Mouse (Mus musculus) left cerebral cortex, adult 9 months (tissue): Measurements from ENCODE around the gene Khdc1c.
"Not testable (repeated sequence)": the region's sequence is repeated elsewhere in the genome, so short reads cannot be mapped to it uniquely, and the experiment has no call there.

Source experiments
- DNase-seq, 2 experiments: peaks; one replicate each; pipeline ENCODE4 v3.0.0; 2022; ENCODE audit warnings: low spot score in 2 of 2

The Khdc1c gene

DNA sequence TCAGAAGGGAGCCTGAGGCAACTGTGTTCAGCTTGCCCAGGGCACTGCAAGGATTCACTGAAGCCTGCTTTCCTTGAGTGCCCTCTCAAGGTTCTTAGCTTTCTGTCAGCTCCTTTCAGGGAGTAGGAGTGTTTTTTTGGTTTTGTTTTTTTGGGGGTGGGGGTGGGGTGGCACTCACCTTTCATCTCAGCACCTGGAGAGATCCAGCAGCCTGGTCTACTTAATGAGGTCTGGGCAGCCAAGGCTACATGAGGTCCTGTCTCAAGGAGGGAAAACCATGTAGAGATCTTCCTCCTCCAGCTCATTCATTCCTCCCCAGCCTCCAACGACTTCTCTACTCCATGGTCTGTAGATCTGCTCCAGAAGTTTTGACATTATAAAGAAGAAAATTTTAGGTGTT lies at the start of gene Khdc1c:
TSS of gene Khdc1c (plus strand) at position 301 of the 400 bp plus-strand sequence.
- DNase-seq: not testable (repeated sequence)

DNA sequence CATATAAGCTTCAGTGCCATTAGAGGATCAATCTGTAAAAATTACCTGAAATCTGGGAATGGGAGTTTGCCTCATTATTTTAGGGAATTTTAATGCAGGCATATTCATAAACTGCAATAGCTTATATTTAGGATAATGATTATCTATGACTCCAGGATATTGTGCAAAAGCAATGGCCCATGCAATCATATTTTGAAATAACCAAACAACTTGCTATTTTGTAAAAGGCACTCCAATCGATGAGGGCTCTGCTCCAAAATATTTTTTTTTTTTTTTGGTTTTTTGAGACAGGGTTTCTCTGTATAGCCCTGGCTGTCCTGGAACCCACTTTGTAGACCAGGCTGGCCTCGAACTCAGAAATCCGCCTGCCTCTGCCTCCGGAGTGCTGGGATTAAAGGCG lies 47.9 kb upstream of the Khdc1c start:
- not testable (repeated sequence) for DNase-seq

DNA sequence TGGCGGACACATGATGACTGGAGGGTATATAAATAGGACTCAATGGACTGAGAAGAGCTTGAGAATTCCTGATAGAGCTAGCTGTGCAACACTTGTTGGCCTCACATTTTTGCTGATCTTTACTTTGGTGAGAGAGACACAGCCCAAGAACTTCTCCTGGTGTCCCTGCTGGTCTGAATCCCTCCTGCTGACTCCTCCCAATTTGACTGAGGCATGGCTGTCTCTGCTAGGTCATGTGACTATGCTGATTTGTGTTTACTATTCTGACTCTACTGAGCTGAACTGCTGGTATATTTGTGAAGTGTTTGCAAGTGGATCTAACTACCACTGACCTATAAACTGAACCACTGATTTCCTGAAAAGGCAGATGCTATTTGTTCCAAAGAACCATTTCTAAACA lies 46.5 kb upstream of the Khdc1c start:
- no peak for DNase-seq

DNA sequence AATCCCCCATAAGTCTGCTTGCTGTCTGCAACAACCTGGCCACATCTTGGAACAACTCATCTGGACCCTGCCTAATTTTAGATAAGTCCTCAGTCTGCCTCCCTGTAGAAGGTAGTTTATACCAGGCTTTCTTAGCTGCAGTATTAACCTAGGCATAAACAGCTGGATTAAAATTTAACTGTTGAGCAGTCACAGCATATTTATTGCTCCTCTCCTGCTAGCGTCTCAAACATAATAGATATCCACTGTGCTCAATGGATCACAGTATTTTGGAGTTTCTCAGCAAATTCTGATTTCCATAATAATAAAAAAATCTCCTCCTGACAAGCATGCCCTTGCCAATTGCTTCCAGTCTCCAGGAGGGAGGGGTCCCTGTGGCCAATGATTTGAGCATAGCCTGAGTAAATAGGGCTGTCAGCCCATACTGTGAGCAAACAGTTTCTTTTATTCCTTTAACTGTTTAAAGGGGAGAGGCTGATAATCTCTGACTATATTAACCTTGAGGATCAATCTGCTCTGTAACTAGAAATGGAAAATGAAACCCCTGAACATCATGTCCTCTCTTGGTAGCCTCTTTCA lies 44.0 kb upstream of the Khdc1c start:
- no peak for DNase-seq

DNA sequence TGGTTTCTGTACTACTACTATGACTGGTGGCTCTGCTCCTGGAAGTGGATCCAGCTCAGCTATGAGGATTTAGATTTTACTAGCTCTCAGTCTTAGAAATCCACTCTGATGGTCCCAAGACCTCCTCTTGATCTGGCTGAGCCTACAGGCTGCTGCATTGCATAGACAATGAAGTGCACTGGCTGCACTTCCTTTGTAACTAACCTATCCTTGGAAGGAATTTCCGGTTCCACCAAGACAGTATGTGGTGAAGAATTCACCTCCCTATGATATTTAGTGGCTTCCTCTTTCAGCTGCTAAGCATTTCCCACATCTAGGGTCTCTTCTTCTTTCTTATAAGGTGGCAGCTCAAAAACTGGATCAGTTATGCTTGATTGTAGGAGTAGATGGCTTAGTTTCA lies 43.5 kb upstream of the Khdc1c start:
- no peak for DNase-seq

DNA sequence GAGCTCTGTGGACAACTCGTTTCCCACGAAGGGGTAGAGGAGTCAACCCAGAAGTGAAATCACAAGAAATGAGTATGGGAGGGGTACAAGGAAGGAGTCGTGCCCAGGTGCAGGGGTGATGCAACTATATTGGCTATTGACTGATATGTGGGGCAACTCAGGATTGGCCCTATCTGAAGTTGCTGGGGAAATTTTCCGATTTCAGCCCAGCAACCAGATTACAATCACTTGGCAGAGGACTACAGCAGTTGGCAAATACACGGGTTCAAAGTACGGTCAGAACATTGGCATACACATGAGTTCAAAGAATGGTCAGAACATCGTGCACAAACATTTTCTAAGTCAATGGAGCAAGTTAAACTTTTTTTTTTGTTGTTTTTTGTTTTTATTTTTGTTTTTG lies 41.4 kb upstream of the Khdc1c start:
- no peak for DNase-seq

DNA sequence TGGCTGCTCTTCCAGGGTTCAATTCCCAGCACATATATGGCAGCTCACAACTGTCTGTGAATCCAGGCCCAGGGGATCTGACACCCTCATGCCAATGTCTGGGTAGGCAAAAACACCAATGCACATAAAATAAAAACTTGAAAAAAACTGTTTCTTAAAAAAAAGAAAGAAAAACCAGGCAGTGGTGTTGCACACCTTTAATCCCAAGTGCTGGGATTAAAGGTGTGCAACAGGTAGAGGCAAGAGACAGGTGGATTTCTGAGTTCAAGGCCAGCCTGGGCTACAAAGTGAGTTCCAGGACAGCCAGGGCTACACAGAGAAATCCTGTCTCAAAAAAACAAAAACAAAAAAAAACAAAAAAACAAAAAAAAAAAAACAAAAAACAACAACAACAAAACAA lies 37.0 kb upstream of the Khdc1c start:
- not testable (repeated sequence) for DNase-seq

DNA sequence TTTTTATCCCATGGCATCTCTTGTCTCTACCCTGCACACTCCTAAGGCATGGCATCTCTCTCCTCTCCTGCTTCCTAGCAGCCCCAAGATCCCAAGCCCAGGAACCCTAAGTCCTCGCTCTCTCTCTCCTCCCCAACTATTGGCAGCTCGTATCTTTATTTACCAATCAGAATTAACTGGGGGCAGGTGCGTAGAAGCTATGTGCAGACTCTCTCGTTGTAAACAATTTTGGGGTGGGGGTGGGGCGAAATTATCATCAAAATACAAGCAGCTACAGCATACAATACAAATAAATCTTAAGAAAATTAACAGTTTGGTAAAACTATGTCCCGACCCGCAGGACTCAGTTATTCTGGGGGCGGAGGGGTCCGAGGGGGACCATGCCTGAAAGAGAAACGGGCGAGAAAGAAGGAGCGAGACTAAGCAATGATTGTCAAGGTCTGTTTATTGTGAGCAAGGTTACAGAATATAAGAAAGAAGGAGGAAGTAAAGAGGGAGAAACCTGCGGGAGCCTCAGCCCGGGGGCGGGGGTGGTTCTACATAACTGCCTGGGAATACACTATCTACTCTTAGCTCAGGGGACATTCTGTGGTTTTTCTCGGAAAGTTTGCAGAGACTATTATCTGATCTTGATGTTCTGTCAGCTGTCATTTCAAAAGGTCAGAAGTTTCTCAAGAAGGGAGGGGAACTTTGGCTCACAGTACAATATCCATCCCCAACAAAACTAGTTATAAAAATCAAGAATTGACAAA lies 34.7 kb upstream of the Khdc1c start:
- no peak for DNase-seq

DNA sequence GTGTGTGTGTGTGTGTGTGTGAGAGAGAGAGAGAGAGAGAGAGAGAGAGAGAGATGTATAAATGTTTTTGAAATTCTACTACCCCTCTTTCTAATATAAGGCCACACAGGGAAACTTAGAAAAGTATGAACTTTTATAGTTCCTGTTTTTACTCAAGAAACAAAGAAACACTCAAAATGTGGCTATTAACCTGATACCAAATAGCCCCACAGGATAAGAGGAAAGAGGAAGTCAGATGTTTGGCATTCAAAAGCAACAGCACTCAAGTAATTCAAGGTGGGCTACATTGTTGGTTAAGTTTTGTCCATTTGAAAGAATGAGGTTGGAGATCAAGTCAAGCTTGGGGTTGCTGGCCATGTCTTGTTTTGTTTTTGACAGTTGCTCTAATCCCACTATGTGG lies 32.3 kb upstream of the Khdc1c start:
- DNase-seq: no peak

DNA sequence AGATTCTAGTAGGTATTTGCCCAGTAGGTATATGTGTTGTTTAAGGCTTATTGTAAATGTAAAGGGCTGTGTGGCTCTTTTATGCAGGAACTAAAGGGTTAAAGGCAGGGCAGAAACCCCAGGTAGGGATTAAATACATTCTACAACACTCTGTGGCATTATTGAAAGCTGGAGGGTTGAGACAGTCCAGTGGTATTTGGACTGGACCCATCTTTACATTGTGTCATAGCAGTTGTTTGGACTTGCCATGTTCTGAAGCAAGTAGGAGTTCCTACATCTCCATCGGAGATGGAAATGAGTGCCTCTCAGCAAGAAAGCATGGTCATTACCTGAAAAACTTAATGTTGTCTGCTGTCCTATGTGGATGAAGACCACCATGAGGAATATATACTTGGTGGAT lies 27.4 kb upstream of the Khdc1c start:
- no peak for DNase-seq

DNA sequence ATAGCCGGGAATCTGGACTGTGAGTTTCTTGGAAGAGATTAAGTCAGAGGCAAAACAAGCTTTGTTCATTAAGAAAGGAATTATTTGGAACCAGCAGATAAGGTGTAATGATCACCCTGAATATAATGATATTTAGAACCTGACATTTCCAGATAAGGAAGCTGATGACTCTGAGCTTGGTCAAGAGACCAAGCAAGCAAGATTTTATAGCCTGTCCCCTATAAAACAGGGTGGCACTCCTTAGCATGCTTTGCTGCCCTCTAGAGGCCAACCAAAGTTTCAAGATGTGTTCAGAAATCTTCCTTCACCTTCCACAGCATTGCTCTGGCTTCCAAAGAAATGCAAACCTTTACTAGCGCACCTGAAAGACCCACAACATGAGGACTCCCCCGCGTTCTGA lies 23.9 kb upstream of the Khdc1c start:
- DNase-seq: peak; percentile 8 to 55

DNA sequence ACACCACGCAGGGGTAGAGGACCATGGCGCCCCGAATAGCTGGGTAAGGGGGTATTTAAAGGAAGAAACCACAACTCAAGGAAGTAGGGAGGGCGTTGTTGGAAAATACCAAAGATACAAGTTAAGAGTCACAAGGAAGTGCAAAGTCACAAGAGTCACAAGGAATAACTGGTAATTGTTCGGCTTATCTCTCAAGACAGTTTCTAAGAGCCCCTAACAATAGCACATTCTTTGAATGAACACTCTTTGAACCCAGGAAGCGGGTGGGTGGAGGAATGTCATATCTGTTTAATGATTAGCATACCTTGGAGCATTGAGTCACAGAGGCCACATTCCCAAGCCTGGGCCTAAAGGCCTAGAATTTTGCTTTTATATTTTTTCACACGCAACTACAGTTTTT lies 23.4 kb upstream of the Khdc1c start:
- DNase-seq: not testable (repeated sequence)

DNA sequence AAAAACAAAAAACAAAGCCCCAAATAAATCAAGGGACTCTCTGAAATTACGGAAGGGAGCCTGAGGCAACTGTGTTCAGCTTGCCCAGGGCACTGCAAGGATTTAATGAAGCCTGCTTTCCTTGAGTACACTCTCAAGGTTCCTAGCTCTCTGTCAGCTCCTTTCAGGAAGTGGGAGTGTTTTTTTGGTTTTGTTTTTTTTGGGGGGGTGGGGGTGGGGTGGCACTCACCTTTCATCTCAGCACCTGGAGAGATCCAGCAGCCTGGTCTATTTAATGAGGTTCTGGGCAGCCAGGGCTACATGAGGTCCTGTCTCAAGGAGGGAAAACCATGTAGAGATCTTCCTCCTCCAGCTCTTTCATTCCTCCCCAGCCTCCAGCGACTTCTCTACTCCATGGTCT lies 18.8 kb upstream of the Khdc1c start, which contains the start of gene Khdc1a:
TSS of gene Khdc1a (plus strand) at position 301 of the 400 bp plus-strand sequence.
- DNase-seq: no peak

DNA sequence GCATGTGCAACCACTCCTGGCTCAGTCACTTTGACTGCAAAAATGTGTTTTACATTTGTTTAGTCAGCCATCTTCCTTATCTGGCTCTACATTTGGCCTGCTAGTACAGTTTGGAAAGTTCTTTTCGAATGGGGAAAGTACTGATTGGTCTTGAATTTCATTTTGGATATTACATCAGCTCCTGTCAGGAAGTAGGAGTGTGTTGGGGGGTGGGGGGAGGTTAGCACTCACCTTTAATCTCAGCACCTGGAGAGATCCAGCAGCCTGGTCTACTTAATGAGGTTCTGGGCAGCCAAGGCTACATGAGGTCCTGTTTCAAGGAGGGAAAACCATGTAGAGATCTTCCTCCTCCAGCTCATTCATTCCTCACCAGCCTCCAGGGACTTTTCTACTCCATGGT lies 15.1 kb downstream of the Khdc1c start, which contains the start of gene Khdc1b:
TSS of gene Khdc1b (plus strand) at position 301 of the 400 bp plus-strand sequence.
- DNase-seq: no peak

DNA sequence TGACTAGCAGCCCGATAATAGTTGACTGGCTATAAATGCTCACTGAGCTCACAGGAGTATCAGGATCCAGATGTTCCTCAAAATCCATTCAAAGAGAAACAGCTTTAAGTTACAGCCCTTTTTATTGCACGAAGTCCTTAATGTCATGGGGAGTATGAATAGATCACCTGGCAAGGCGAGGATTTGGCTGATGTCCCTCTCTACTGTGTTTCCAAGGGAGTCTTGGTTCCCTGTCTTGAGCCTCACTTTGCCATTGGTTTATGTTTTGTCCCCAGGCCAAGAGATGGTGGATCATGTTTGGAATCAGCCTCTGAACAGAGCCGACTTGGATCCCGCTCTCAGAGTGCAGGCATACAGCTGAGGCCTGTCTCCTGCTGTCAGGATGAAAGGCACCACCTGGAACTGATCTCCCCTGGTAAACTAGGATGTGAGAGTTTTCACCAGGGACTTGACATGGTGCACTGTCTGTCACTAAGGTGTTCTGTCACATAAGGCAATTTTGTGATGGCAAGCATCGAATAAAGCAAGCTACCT lies 23.1 kb downstream of the Khdc1c start:
- no peak for DNase-seq

DNA sequence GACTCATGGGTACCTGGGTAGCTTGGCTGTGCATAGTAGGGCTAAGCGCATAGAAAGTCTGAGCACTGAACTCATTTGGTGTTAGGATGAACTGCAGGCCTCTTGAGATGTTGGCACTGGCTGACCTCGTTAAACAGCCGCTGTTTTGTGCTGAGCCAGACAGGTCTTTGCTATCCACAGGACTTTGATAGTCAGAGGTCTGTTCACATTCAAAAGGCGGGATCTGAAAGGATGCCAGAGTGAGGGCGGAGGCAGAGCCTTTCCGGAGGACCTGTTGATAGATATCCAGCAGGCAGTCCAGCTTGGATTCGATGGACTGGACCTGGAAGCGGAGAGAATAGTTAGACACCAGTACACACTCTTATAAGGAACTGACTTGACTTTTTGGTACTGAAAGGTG lies 34.7 kb downstream of the Khdc1c start:
- DNase-seq: no peak

DNA sequence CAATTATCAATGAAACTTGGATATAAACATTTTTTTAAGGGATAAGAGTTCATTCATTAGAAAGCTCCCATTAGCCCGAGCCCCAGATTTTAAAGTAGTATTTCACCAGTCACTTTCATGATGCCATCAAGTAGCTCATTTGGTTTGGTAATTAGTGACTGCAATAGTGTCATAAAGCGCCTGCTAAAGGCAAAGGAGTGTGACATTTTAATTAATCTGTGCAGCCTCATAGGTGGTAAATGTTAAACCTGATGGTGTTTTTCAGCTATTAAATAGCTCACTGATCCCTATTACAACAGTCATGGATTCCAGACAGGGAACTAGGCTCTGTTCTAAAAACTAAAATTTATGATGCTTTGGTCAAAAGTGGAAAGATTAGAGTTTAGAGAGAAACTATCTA lies 39.1 kb downstream of the Khdc1c start:
- DNase-seq: no peak

DNA sequence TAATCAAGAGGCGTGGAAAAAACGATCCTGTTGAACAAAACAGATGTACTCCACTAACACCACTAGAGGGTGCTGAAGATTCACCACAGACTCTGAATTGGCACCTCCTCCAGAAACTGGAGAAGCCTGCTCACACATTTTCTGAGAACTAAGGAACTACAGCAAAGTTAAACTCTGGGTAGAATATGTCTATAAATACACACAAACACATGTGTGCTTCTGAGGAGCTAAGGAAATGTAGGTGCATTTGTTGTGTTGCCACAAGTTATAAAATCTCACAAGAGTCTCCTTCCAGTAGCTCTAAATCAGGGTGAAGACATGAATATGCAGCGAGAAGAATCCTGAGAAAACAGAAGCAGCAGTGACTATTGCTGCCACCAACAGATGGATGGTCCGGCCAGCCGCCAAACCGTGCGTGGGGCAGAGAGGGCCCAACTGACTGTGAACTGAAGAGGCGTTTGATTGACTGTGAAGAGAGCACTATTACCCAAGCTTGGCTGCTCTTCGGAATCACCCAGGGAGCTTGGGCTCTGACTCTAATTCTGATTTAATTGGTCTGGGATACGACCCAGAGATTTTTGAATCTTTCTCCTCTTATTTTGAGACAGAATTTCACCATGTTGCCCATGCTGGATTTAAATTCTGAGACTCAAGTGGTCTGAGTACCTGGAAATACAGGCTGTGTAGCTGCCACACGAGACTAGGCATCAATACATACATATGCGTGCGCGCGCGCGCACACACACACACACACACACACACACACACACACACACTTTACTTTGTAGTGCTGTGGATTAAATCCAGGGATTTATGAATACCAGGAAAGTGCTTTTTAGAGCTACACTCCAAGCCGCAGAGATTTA lies 43.4 kb downstream of the Khdc1c start:
- DNase-seq: peak; percentile 75 to 85

DNA sequence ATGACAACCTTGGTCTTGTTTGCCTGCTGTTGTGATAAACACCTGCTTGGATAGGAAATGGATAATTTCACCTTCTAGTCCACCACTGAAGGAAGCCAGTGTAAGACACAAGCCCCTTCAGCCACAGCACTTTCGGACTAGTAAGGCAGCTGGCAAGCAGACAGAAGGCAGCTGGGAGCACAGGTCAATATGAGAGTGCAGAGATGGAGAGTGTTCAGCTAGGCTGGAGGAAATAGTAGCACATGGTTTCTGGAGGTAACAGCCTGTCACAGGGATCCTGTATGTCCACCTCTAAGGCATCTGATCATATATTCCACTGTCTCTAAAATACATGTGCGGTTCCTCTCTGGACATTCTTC lies 44.0 kb downstream of the Khdc1c start:
- no peak for DNase-seq

DNA sequence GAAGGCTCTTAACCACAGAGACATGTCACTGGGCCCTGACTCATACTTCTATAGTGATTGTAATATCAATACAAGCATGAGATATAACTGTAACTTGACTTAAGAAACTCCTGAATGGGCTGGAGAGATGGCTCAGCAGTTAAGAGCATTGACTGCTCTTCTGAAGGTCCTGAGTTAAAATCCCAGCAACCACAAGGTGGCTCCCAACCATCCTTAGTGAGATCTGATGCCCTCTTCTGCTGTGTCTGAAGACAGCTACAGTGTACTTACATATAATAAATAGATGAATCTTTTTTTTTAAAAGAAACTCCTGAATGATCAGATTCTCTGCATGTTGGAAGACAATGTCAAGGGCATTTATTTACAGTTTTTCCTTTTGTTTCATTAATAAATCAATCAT lies 51.2 kb downstream of the Khdc1c start:
- peak in 1 of 2 experiments; percentile 59 for DNase-seq
